24 mouse cellular contexts compared by ENCODE assay signal in genomic region chr5:114973131-114973530, GRCm38 (mm10). TPM values are rescaled to one million over a fixed set of nuclear protein-coding genes. Genes with fewer than 3 reads are reported as not detected.
DNase-seq lines count a peak whose midpoint lies in the region; ATAC-seq and TF ChIP-seq lines count a peak whose summit lies in the region.
"Had no signal": no experiment of that assay in that cellular context is flagged by ENCODE, and none has a peak within 500 bp of the region (broad histone marks: within the 10 kb centered on the region; RNA-seq: fewer than 3 reads in every experiment).

No protein-coding gene starts in this region.

- TF ChIP-seq EP300 in liver, postnatal 0 days (IDR thresholded peaks at IDR 0.05; ENCODE audit: low read depth) = no peak

- peak; percentile 19 for DNase-seq in forebrain, embryonic 11.5 days (ENCODE audit: low spot score)
- DNase-seq in kidney, adult 8-10 months = peak; percentile 54 to 60
- peak; percentile 62 to 74 for DNase-seq in kidney, postnatal 25 days
- no peak for DNase-seq in liver, postnatal 0 days
- no peak for DNase-seq in heart, adult 8-10 months (ENCODE audit: low spot score)
- DNase-seq: adrenal gland, postnatal 14 days; cerebellum, adult 11-12 months; cerebellum, adult 9-10 months; cerebellum, postnatal 25 days; forebrain, postnatal 0 days; gastrocnemius, adult 2 months; gastrocnemius, postnatal 25 days; heart, postnatal 36 days had no signal

- H3K4me1 ChIP-seq in forebrain, embryonic 11.5 days (replicated peaks; ENCODE audit: control insufficient read depth, insufficient read depth, low read length) = peaks cover 5% of the 10 kb centered on the region; the same call in 1 of the 2 replicates
- H3K4me1 ChIP-seq in forebrain, embryonic 15.5 days = no peaks in the 10 kb centered on the region
- peaks cover 55% of the 10 kb centered on the region for H3K4me1 ChIP-seq in E14TG2a.4 (replicated peaks; ENCODE audit: low read depth, low read length)
- peaks cover 6% of the 10 kb centered on the region; the same call in 1 of the 2 replicates for H3K4me1 ChIP-seq in intestine, embryonic 16.5 days (ENCODE audit: control insufficient read depth, insufficient read depth, low read length)
- peaks cover 2% of the 10 kb centered on the region; the same call in 1 of the 2 replicates for H3K4me1 ChIP-seq in liver, postnatal 0 days (ENCODE audit: insufficient read depth)
- H3K4me1 ChIP-seq: embryonic facial prominence, embryonic 12.5 days; heart, embryonic 13.5 days; hindbrain, embryonic 15.5 days had no signal

- peaks cover 2% of the 10 kb centered on the region; the same call in 1 of the 2 replicates for H3K27me3 ChIP-seq in forebrain, embryonic 11.5 days (ENCODE audit: control insufficient read depth, insufficient read depth, low read length)
- no peaks in the 10 kb centered on the region for H3K27me3 ChIP-seq in forebrain, embryonic 15.5 days
- H3K27me3 ChIP-seq in E14TG2a.4 (ENCODE audit: insufficient read depth, low read length) = no peaks in the 10 kb centered on the region
- no peaks in the 10 kb centered on the region for H3K27me3 ChIP-seq in intestine, embryonic 16.5 days (replicated peaks; ENCODE audit: control insufficient read depth, insufficient read depth, low read length)
- H3K27me3 ChIP-seq in liver, postnatal 0 days (ENCODE audit: insufficient read depth, low read length) = no peaks in the 10 kb centered on the region

- no peak overlapping the region for H3K4me3 ChIP-seq in forebrain, embryonic 11.5 days (ENCODE audit: low read depth, low read length)
- no peak overlapping the region for H3K4me3 ChIP-seq in forebrain, embryonic 15.5 days
- peak overlapping the region; percentile 50 for H3K4me3 ChIP-seq in E14TG2a.4 (replicated peaks; ENCODE audit: low read length)
- H3K4me3 ChIP-seq in intestine, embryonic 16.5 days (ENCODE audit: low read length) = no peak overlapping the region
- H3K4me3 ChIP-seq in liver, postnatal 0 days (ENCODE audit: low read depth, low read length) = no peak overlapping the region
- H3K4me3 ChIP-seq: embryonic facial prominence, embryonic 12.5 days; forebrain, embryonic 12.5 days; gastrocnemius, adult 2 months; heart, embryonic 13.5 days; hindbrain, embryonic 15.5 days had no signal

- no peak for TF ChIP-seq CTCF in E14TG2a.4 (conservative IDR thresholded peaks at IDR 0.05; ENCODE audit: low read length)
- TF ChIP-seq CTCF in liver, postnatal 0 days (IDR thresholded peaks at IDR 0.05; ENCODE audit: low read depth) = no peak

- no peaks in the 10 kb centered on the region for H3K36me3 ChIP-seq in forebrain, embryonic 11.5 days (ENCODE audit: control insufficient read depth, insufficient read depth, low read length)
- H3K36me3 ChIP-seq in forebrain, embryonic 15.5 days = no peaks in the 10 kb centered on the region
- no peaks in the 10 kb centered on the region for H3K36me3 ChIP-seq in E14TG2a.4 (ENCODE audit: insufficient read depth, low read length)
- no peaks in the 10 kb centered on the region for H3K36me3 ChIP-seq in intestine, embryonic 16.5 days (ENCODE audit: control insufficient read depth, insufficient read depth, low read length)
- no peaks in the 10 kb centered on the region for H3K36me3 ChIP-seq in liver, postnatal 0 days (replicated peaks; ENCODE audit: insufficient read depth, low read length)
- H3K36me3 ChIP-seq: embryonic facial prominence, embryonic 12.5 days; forebrain, embryonic 12.5 days; heart, embryonic 13.5 days; hindbrain, embryonic 15.5 days had no signal

- WGBS in forebrain, embryonic 11.5 days = 83% methylated on average over 8 of the region's 8 CpGs
- 85% methylated on average over 8 of the region's 8 CpGs for WGBS in forebrain, embryonic 15.5 days
- 70% methylated on average over 8 of the region's 8 CpGs for WGBS in intestine, embryonic 16.5 days
- 68% methylated on average over 8 of the region's 8 CpGs for WGBS in liver, postnatal 0 days (ENCODE audit: insufficient replicate concordance)

- no peak overlapping the region for H3K9ac ChIP-seq in forebrain, embryonic 11.5 days (ENCODE audit: low read length)
- no peak overlapping the region for H3K9ac ChIP-seq in forebrain, embryonic 15.5 days (replicated peaks)
- H3K9ac ChIP-seq in intestine, embryonic 16.5 days (ENCODE audit: low read depth, low read length) = no peak overlapping the region
- H3K9ac ChIP-seq in liver, postnatal 0 days (replicated peaks) = no peak overlapping the region
- H3K9ac ChIP-seq: embryonic facial prominence, embryonic 12.5 days; forebrain, embryonic 12.5 days; forebrain, postnatal 0 days; heart, embryonic 13.5 days; hindbrain, embryonic 15.5 days had no signal

- ATAC-seq in forebrain, embryonic 11.5 days (replicated peaks; ENCODE audit: low FRiP score) = no peak
- ATAC-seq in forebrain, embryonic 15.5 days (replicated peaks) = no peak
- ATAC-seq in intestine, embryonic 16.5 days = no peak
- ATAC-seq in liver, postnatal 0 days = no peak
- ATAC-seq: forebrain, postnatal 0 days had no signal

- H3K9me3 ChIP-seq in forebrain, embryonic 11.5 days (ENCODE audit: control insufficient read depth, low read length) = no peaks in the 10 kb centered on the region
- H3K9me3 ChIP-seq in forebrain, embryonic 15.5 days = no peaks in the 10 kb centered on the region
- H3K9me3 ChIP-seq in E14TG2a.4 (ENCODE audit: low read length) = no peaks in the 10 kb centered on the region
- H3K9me3 ChIP-seq in intestine, embryonic 16.5 days (ENCODE audit: control insufficient read depth, low read length) = no peaks in the 10 kb centered on the region
- H3K9me3 ChIP-seq in liver, postnatal 0 days (ENCODE audit: low read length) = no peaks in the 10 kb centered on the region
- H3K9me3 ChIP-seq: embryonic facial prominence, embryonic 12.5 days; forebrain, embryonic 12.5 days; heart, embryonic 13.5 days; hindbrain, embryonic 15.5 days had no signal

- H3K27ac ChIP-seq in forebrain, embryonic 11.5 days (ENCODE audit: low read depth, low read length) = no peak overlapping the region
- no peak overlapping the region for H3K27ac ChIP-seq in forebrain, embryonic 15.5 days (replicated peaks)
- no peak overlapping the region for H3K27ac ChIP-seq in intestine, embryonic 16.5 days (ENCODE audit: low read length)
- no peak overlapping the region for H3K27ac ChIP-seq in liver, postnatal 0 days (ENCODE audit: low read depth)
- H3K27ac ChIP-seq: embryonic facial prominence, embryonic 12.5 days; forebrain, embryonic 12.5 days; gastrocnemius, adult 2 months; heart, embryonic 13.5 days; hindbrain, embryonic 15.5 days had no signal

- no peak overlapping the region for H3K4me2 ChIP-seq in forebrain, embryonic 11.5 days (ENCODE audit: low read depth, low read length, severe bottlenecking)
- no peak overlapping the region for H3K4me2 ChIP-seq in forebrain, embryonic 15.5 days (replicated peaks)
- no peak overlapping the region for H3K4me2 ChIP-seq in intestine, embryonic 16.5 days (ENCODE audit: low read depth, low read length)
- no peak overlapping the region for H3K4me2 ChIP-seq in liver, postnatal 0 days (ENCODE audit: low read depth, low read length)
- H3K4me2 ChIP-seq: embryonic facial prominence, embryonic 12.5 days; forebrain, embryonic 12.5 days; heart, embryonic 13.5 days; hindbrain, embryonic 15.5 days had no signal

RNA-seq across cellular contexts. Expression of gene Hnf1a, which starts 2.2 kb away (rescaled TPM):
- not detected in 2 replicates for polyA plus RNA-seq in forebrain, embryonic 11.5 days (2014; fragmentation: Nextera tagmentation; extraction: Ambion mirVana)
- polyA plus RNA-seq in forebrain, embryonic 15.5 days (2015; fragmentation: Nextera tagmentation; extraction: Ambion mirVana) = not detected in 2 replicates
- 16.1 and 21.7 TPM in 2 replicates for polyA plus RNA-seq in intestine, embryonic 16.5 days (2015; fragmentation: Nextera tagmentation; extraction: Ambion mirVana)
- 5.6 and 7.0 TPM in 2 replicates for polyA plus RNA-seq in liver, postnatal 0 days (2015; fragmentation: Nextera tagmentation; extraction: Ambion mirVana)
- total RNA-seq in heart, adult 8-10 months (2022) = not detected
- total RNA-seq: forebrain, postnatal 0 days; gastrocnemius, adult 2 months; gastrocnemius, postnatal 25 days; granulocyte monocyte progenitor cell, adult 5-6 weeks; heart, postnatal 36 days had no signal
- polyA plus RNA-seq: cortical plate, adult 2 months; forebrain, embryonic 12.5 days; forebrain, postnatal 0 days; heart, postnatal 0 days; hindbrain, embryonic 11.5 days had no signal

RNA-seq across cellular contexts. Expression of gene 2210016L21Rik, which starts 31.2 kb away (rescaled TPM):
- polyA plus RNA-seq in forebrain, embryonic 11.5 days (2014; fragmentation: Nextera tagmentation; extraction: Ambion mirVana) = 49.8 and 51.5 TPM in 2 replicates
- 98.1 and 103 TPM in 2 replicates for polyA plus RNA-seq in forebrain, embryonic 15.5 days (2015; fragmentation: Nextera tagmentation; extraction: Ambion mirVana)
- polyA plus RNA-seq in intestine, embryonic 16.5 days (2015; fragmentation: Nextera tagmentation; extraction: Ambion mirVana) = 49.1 and 53.3 TPM in 2 replicates
- 10.4 and 15.3 TPM in 2 replicates for polyA plus RNA-seq in liver, postnatal 0 days (2015; fragmentation: Nextera tagmentation; extraction: Ambion mirVana)
- 10 to 100 TPM; 20.5 to 31.0 (median 28.6) TPM for total RNA-seq in heart, adult 8-10 months (2022)

RNA-seq across cellular contexts. Expression of gene Sppl3, which starts 37.8 kb away (rescaled TPM):
- 31.7 and 39.5 TPM in 2 replicates for polyA plus RNA-seq in forebrain, embryonic 11.5 days (2014; fragmentation: Nextera tagmentation; extraction: Ambion mirVana)
- polyA plus RNA-seq in forebrain, embryonic 15.5 days (2015; fragmentation: Nextera tagmentation; extraction: Ambion mirVana) = 19.2 and 31.7 TPM in 2 replicates
- 8.1 and 8.6 TPM in 2 replicates for polyA plus RNA-seq in intestine, embryonic 16.5 days (2015; fragmentation: Nextera tagmentation; extraction: Ambion mirVana)
- polyA plus RNA-seq in liver, postnatal 0 days (2015; fragmentation: Nextera tagmentation; extraction: Ambion mirVana) = 9.2 and 11.5 TPM in 2 replicates
- total RNA-seq in heart, adult 8-10 months (2022) = 10 to 100 TPM; 26.3 to 31.9 (median 29.0) TPM

RNA-seq across cellular contexts. Expression of gene Oasl1, which starts 50.1 kb away (rescaled TPM):
- 0.20 TPM in 1 of 2 replicates, not detected in the other for polyA plus RNA-seq in forebrain, embryonic 11.5 days (2014; fragmentation: Nextera tagmentation; extraction: Ambion mirVana)
- 0.17 and 0.23 TPM in 2 replicates for polyA plus RNA-seq in forebrain, embryonic 15.5 days (2015; fragmentation: Nextera tagmentation; extraction: Ambion mirVana)
- 1.3 and 2.1 TPM in 2 replicates for polyA plus RNA-seq in intestine, embryonic 16.5 days (2015; fragmentation: Nextera tagmentation; extraction: Ambion mirVana)
- polyA plus RNA-seq in liver, postnatal 0 days (2015; fragmentation: Nextera tagmentation; extraction: Ambion mirVana) = 2.2 TPM in 2 replicates
- total RNA-seq in heart, adult 8-10 months (2022) = under 1 TPM; 0.44 to 0.72 (median 0.59) TPM

Comparison
In these comparisons a context has a peak if more than half of its experiments do, and no peak if none do; other contexts are left out.
1. DNase-seq: peak in forebrain, embryonic 11.5 days (single experiment), kidney, adult 8-10 months (2 of 2) and kidney, postnatal 25 days (2 of 2); none in liver, postnatal 0 days (single experiment) and heart, adult 8-10 months (single experiment).